Mouse (Mus musculus) kidney, adult 2 months (tissue): Measurements from ENCODE around the gene Atp2a3. TPM values are rescaled to one million over a fixed set of nuclear protein-coding genes. Genes with fewer than 3 reads are reported as not detected.

Experiments used
- DNase-seq: peaks from one replicate; pipeline ENCODE4 v3.0.0; 2021
- H3K27ac ChIP-seq: fragments of 200-500 bp; 2 replicates; pipeline ENCODE4 v1.5.1; 2012; ENCODE audit warnings: low read depth, low read length, control low read depth, inconsistent platforms; ENCODE audit not compliant: insufficient read depth
- H3K27me3 ChIP-seq: fragments of 200-500 bp; replicated peaks from 2 replicates; pipeline ENCODE4 v1.6.1; 2012; ENCODE audit warnings: mild to moderate bottlenecking, moderate library complexity, low read length, inconsistent platforms; ENCODE audit not compliant: control insufficient read depth, insufficient read depth
- H3K36me3 ChIP-seq: fragments of 200-500 bp; 2 replicates; pipeline ENCODE4 v1.6.1; 2012; ENCODE audit warnings: mild to moderate bottlenecking, moderate library complexity, low read length, inconsistent platforms; ENCODE audit not compliant: control insufficient read depth, insufficient read depth
- H3K4me1 ChIP-seq: fragments of 200-500 bp; 2 replicates; pipeline ENCODE4 v1.6.1; 2011; ENCODE audit warnings: low read length; ENCODE audit not compliant: control insufficient read depth, insufficient read depth
- H3K4me3 ChIP-seq: fragments of 200-500 bp; 2 replicates; pipeline ENCODE4 v1.5.1; 2011; ENCODE audit warnings: mild to moderate bottlenecking, low read depth, low read length, control low read depth; ENCODE audit not compliant: insufficient read depth
- CTCF ChIP-seq: fragments of 200-500 bp; conservative IDR thresholded peaks from 2 replicates; pipeline ENCODE4 v1.5.1; 2011; ENCODE audit warnings: low read depth, mild to moderate bottlenecking, control low read depth, low read length, moderate library complexity, mixed read lengths; ENCODE audit not compliant: insufficient read depth, insufficient read length
- POLR2A ChIP-seq: fragments of 200-500 bp; IDR thresholded peaks from one replicate; pipeline ENCODE4 v1.6.1; 2011; ENCODE audit warnings: low read depth, low read length, control low read depth
- WGBS: fragments of 180-500 bp; shearing (Covaris S2); methylation state at CpG from one replicate; pipeline ENCODE4 v1.1.7; 2018; 5-methylcytosine and 5-hydroxymethylcytosine counted together
- polyA plus RNA-seq: library from polyadenylated mRNA; depleted of rRNA; stranded (reverse); fragments of >200 nt; gene quantifications from 2 replicates; pipeline ENCODE4 v1.2.3, GENCODE M21; 2012

Atp2a3 gene
- polyA plus RNA-seq, 1 experiment: 28.7 TPM

- no peaks in the 10 kb centered on the region; the same call in 1 of the 2 replicates for H3K4me1 ChIP-seq
- WGBS: 46% methylated on average over 20 of the region's 20 CpGs
- TF ChIP-seq POLR2A: no peak
- peak; percentile 70 for TF ChIP-seq CTCF
- peak; percentile 56 for DNase-seq
- peak overlapping the region; percentile 38 for H3K4me3 ChIP-seq
- no peaks in the 10 kb centered on the region for H3K36me3 ChIP-seq
- H3K27ac ChIP-seq: no peak overlapping the region
- H3K27me3 ChIP-seq: no peaks in the 10 kb centered on the region
These were observed 20.5 kb upstream of the Atp2a3 start for GRCm38 (mm10) chr11:72940208-72941143.

GRCm38 (mm10) chr11:72944996-72945793 is 15.8 kb upstream of the Atp2a3 start:
- peak; percentile 67 for DNase-seq
- TF ChIP-seq POLR2A (no peak), CTCF (no peak)
- Histone ChIP-seq H3K4me3 (no peak overlapping the region), H3K36me3 (no peaks in the 10 kb centered on the region), H3K27me3 (no peaks in the 10 kb centered on the region), H3K27ac (no peak overlapping the region), H3K4me1 (no peaks in the 10 kb centered on the region; the same call in 1 of the 2 replicates)
- 50% methylated on average over 7 of the region's 7 CpGs for WGBS

- Histone ChIP-seq H3K4me1 (peaks cover 2% of the 10 kb centered on the region; the same call in 1 of the 2 replicates), H3K4me3 (no peak overlapping the region), H3K27ac (peak overlapping the region; percentile 66), H3K27me3 (no peaks in the 10 kb centered on the region), H3K36me3 (no peaks in the 10 kb centered on the region)
- TF ChIP-seq POLR2A (no peak), CTCF (no peak)
- DNase-seq: peak; percentile 54
- 57% methylated on average over 6 of the region's 6 CpGs for WGBS
These were observed 15.0 kb upstream of the Atp2a3 start for GRCm38 (mm10) chr11:72945875-72946559.

- no peaks in the 10 kb centered on the region for H3K27me3 ChIP-seq
- no peak for DNase-seq
- 54% methylated on average over 6 of the region's 6 CpGs for WGBS
- no peak overlapping the region for H3K4me3 ChIP-seq
- peaks cover 2% of the 10 kb centered on the region; the same call in 1 of the 2 replicates for H3K4me1 ChIP-seq
- H3K36me3 ChIP-seq: no peaks in the 10 kb centered on the region
- peak overlapping the region; percentile 48 for H3K27ac ChIP-seq
- TF ChIP-seq CTCF (no peak), POLR2A (no peak)
These were observed 14.3 kb upstream of the Atp2a3 start for GRCm38 (mm10) chr11:72946560-72947119.

- Histone ChIP-seq H3K4me1 (peaks cover 9% of the 10 kb centered on the region; the same call in 1 of the 2 replicates), H3K4me3 (no peak overlapping the region), H3K27me3 (no peaks in the 10 kb centered on the region), H3K36me3 (no peaks in the 10 kb centered on the region), H3K27ac (no peak overlapping the region)
- TF ChIP-seq POLR2A (no peak), CTCF (no peak)
- WGBS: 86% methylated on average over 11 of the region's 11 CpGs
- DNase-seq: no peak
These were observed 13.1 kb upstream of the Atp2a3 start for GRCm38 (mm10) chr11:72947840-72948239.

- no peak for DNase-seq
- no peak overlapping the region for H3K27ac ChIP-seq
- H3K4me1 ChIP-seq: peaks cover 11% of the 10 kb centered on the region
- H3K4me3 ChIP-seq: no peak overlapping the region
- no peaks in the 10 kb centered on the region for H3K27me3 ChIP-seq
- no peaks in the 10 kb centered on the region for H3K36me3 ChIP-seq
- TF ChIP-seq POLR2A: no peak
- TF ChIP-seq CTCF: no peak
- WGBS: 88% methylated on average over 7 of the region's 7 CpGs
These were observed 12.7 kb upstream of the Atp2a3 start for GRCm38 (mm10) chr11:72948254-72948653.
